Mouse (Mus musculus): Measurements from ENCODE around the gene Cbl.

Gene Cbl

GRCm38 (mm10) chr9:44240399-44240798 is 6.5 kb upstream of the Cbl start, which contains the start of gene Ccdc153:
Ccdc153 (plus strand) TSS chr9:44240676.
- no peak for DNase-seq (ENCODE audit: low read depth in 2 of 2, low spot score in 2 of 2)

DNA sequence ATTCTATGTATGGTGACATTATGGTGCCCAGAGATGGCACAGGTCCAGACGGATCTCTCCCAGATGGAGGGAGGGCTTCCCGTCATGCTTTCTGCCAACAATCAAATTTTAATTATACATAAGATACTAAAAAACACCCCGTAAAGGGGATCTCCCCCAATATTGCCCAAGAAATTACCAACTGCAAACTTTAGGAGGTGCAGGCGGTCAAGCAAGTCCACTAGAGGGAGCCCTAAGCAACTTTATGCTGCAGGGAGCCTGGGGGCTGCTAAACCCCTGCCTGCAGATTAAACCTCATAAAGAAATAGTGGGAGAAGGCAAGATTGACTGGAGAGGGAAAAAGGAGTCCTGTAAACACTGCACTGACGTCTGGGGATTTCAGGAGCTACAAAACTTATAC is 5.6 kb upstream of the Cbl start:
- DNase-seq (ENCODE audit: low read depth in 2 of 2, low spot score in 2 of 2), result peak; percentile 51 to 65

GRCm38 (mm10) chr9:44238501-44239190 is 4.8 kb upstream of the Cbl start:
- DNase-seq (ENCODE audit: low read depth in 2 of 2, low spot score in 2 of 2), result peak; percentile 53 to 72

- no peak for DNase-seq (ENCODE audit: low read depth in 2 of 2, low spot score in 2 of 2)
Observed at GRCm38 (mm10) chr9:44237128-44237527, 3.3 kb upstream of the Cbl start.

DNA sequence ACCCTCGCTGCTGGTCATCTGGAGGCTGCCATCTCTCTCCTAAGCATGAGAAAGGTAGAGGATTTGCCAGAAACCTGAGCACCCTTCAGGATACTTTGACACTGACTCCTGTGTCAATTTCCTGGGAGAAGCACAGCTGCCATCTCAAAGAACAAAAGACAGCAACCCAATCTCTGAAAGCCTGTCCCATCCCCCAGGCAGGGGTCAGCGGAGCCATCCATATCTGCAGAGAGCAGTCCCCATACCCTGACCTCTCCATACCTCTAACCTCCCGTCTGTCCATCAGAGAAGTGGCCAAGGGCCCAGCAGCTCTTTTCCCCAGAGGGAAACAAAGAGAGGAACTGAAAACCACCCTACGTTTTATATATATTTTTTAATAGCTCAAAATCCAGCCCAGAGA is 2.8 kb upstream of the Cbl start:
- DNase-seq (ENCODE audit: low read depth in 2 of 2, low spot score in 2 of 2), result no peak

GRCm38 (mm10) chr9:44234479-44235427 is 904 bp upstream of the Cbl start:
- no peak for DNase-seq (ENCODE audit: low read depth in 2 of 2, low spot score in 2 of 2)

DNA sequence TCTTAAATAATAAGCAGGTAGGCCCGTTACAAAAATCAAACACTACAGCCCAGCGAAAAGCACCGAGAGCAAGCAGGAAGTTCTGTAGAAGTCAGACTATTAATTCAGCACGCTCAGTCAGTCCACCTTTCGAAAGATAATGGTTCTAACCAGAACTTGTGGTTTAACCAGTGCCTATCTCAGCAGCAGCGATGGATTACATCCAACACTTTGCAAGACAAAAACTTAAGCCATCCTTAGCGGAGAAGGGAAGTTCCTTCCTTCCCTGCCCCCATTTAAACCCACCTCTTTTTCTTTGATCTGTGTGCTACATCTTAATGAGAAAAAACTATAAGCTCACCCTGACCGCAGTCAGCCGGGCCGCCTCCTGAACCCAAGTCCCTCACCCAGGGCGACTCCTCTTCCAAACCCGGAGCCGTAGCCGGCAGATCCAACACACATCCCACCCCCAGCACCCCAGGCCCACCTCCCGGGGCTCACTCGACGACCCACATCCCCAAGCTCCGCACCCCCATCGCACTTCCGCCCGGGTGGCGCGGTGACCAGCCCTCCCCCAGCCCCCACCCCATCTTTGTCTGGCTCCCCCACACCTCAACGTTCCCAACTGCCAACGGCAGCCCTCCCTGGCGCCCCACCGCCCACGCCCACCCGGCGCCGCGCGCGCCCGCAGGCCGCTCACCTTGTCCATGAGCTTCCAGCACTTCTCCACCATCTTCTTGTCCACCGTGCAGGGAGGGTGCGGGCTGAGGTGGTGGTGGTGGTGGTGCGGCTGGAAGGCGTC is 638 bp downstream of the Cbl start:
- peak; percentile 44 to 52 for DNase-seq (ENCODE audit: low read depth in 2 of 2, low spot score in 2 of 2)

GRCm38 (mm10) chr9:44231609-44232008 is 2.2 kb downstream of the Cbl start:
- DNase-seq (ENCODE audit: low read depth in 2 of 2, low spot score in 2 of 2), result no peak

DNA sequence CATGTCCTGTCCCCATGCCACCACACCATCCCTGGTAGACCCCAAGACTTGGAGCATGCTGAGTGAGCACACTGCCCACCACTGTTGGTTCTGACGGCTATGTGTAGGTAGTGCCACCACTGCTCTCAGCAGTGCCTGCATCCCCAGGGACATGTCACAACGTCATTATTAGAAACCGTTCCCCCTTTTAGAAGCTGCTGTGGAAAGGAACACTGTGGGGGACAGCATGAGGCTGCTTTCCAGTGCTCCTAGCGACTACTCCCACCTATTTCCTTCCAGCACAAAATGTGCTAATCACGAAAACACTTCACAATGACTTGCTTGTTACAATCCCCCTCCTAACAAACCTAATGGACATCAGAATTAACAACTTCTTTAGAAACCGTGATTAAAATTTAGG is 7.9 kb downstream of the Cbl start:
- no peak for DNase-seq (ENCODE audit: low read depth in 2 of 2, low spot score in 2 of 2)

DNA sequence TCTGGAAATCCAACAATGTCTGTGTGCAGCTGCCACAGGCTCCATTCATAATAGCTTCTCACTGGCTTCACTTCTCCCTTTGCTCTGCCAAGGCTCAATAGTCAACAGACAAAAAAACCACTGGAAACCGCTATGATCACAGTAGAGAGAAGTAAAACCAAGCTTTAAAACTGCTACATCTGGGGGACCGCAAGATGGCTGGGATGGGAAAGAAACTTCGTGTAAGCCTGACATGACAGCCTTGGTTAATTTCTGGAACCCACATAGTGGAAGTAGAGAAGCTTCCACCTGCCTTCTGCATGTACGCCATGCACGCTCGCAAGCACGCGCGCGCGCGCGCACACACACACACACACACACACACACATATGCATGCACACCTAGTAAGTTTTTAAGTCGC is 20.3 kb downstream of the Cbl start:
- no peak for DNase-seq (ENCODE audit: low read depth in 2 of 2, low spot score in 2 of 2)

- no peak for DNase-seq (ENCODE audit: low read depth in 2 of 2, low spot score in 2 of 2)
Observed at GRCm38 (mm10) chr9:44212406-44212805, 21.4 kb downstream of the Cbl start.

DNA sequence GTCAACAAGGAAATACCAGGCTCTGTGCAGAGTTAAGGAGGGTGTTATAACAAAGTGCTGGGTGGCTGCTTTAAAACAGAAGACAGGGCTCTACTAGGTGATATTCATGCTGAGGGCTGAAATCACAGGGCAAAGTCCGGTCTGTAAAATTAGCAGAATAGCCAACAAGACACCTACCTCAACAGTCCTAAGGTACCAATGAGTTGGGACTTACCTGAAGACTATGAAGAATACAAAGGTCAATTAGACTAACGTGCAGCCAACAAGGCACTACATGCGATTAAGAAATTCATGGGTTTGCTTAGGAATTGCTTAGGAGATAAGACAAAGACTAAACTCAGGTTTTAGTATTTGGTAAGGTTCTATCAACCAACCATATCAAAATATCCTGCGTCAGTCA is 24.4 kb downstream of the Cbl start:
- DNase-seq (ENCODE audit: low read depth in 2 of 2, low spot score in 2 of 2), result no peak

DNA sequence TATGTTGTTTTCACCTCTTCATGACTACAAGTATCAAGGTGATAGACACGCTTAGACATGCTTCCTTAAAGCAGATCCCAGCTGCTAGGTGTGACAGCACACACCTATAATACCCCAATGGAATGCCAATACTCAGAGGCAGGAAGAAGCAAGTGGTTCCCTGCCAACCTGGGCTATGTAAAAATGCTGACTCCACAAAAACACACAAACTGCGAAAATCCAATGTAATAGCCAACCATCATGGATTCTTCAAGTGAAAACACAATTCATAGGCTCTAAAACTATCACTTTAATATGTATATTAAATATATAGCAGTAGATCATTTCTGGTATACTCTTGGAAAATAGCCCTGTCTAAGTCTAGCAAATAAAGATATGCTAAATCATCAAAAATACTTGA is 26.0 kb downstream of the Cbl start:
- DNase-seq (ENCODE audit: low read depth in 2 of 2, low spot score in 2 of 2), result no peak

- DNase-seq (ENCODE audit: low read depth in 2 of 2, low spot score in 2 of 2), result no peak
Observed at GRCm38 (mm10) chr9:44200458-44200857, 33.4 kb downstream of the Cbl start.

DNA sequence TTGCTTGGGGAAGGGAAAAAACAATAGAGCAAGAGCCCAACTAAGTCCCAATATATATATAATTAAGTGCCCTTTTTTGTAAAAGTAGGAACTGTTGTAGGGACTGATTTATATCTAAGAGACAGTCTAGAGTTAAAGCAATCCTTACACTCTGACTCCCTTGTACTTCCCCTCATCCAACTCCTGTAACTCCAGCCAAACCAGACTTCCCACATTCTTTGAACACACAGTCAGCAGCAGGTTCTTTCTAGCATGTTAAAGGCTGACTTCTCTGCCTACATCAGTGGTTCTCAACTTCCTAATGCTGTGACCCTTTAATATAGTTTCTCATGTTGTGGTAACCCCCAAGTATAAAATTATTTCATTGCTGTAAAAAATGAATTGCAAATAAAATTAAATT is 34.3 kb downstream of the Cbl start:
- no peak for DNase-seq (ENCODE audit: low read depth in 2 of 2, low spot score in 2 of 2)

DNA sequence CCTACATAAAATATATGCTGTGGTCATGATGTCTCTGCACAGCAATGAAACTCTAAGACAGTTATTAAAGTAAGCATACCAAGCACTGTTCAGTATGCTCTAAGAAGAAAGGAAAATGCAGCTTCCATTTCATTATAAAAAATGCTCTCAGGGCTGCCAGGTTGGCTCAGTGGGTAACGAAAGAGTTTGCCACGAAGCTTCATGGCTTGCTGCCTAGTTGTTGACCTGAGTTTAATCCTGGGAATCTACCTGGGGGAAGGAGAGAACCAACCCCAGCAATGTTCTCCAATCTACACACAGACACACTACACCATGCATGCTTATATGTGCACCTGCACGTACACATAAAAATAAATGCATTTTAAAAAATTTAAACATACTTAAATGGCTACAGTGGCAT is 34.7 kb downstream of the Cbl start:
- DNase-seq (ENCODE audit: low read depth in 2 of 2, low spot score in 2 of 2), result no peak

GRCm38 (mm10) chr9:44196354-44196753 is 37.5 kb downstream of the Cbl start:
- DNase-seq (ENCODE audit: low read depth in 2 of 2, low spot score in 2 of 2), result no peak

GRCm38 (mm10) chr9:44194000-44194399 is 39.8 kb downstream of the Cbl start:
- DNase-seq (ENCODE audit: low read depth in 2 of 2, low spot score in 2 of 2), result no peak

- DNase-seq (ENCODE audit: low read depth in 2 of 2, low spot score in 2 of 2), result no peak
Observed at GRCm38 (mm10) chr9:44192794-44193193, 41.1 kb downstream of the Cbl start.

DNA sequence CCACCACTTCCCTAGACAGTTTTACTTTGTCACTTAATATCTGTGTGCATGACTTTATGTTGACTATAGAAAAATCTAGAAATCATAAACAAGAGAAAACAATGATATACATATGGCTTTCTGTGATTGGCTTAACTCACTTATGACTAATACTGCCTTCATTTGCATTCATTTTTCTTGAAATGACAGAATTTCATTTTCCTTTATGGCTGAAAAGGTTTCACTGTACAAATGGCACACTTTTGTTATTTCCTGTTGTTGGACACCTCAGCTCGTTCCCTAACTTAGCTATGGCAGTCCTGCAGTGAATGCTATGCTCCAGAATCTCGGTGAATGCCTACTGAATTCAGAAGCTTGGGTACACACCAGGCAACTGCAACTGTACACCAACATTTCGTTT is 41.5 kb downstream of the Cbl start:
- DNase-seq (ENCODE audit: low read depth in 2 of 2, low spot score in 2 of 2), result no peak

DNA sequence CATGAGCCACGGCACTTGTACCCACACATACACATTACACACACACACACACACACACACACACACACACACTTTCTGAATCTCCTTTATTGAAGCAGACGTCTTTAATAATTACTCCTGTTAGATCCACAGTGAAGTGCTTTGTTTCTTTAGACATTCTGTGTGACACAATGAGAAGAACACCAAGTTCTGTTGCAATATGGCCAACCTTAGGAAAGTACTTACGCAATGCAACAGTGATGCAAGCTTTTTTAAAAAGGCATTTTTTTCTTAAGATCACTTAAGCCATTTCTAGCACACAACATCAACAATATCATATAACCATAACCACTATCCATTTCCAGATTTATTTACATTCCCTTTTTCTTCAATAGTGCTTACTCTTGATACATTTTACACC is 42.7 kb downstream of the Cbl start:
- DNase-seq (ENCODE audit: low read depth in 2 of 2, low spot score in 2 of 2), result no peak

DNA sequence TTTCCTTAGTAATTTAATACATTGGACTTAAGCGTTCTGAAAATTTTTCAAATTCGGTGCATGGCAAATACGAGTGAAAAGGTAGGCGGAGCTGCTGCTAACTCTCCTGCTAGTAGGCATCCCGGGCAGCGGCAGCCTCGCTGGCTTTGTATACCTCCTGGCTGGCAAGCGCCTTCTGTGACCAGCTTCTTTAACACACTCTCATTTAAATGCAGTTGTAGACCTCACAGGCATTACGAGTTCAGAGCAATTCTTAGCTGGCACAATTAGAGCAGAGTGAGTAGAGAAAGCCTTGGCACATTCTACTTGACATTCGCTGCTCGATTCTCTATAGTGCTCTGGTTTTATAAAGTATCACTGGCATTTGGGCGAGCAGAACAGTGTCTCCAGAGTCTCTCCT is 45.6 kb downstream of the Cbl start:
- DNase-seq (ENCODE audit: low read depth in 2 of 2, low spot score in 2 of 2), result no peak

All from CD8-positive naive resting alpha-beta T cell, adult 2 months (primary cell).